Mouse (Mus musculus): ENCODE measurements around the gene Slit3. TPM values are rescaled to one million over a fixed set of nuclear protein-coding genes. Genes with fewer than 3 reads are reported as not detected.

Slit3 gene
- polyA plus RNA-seq, 1 experiment from 2014 or later: 4.8 TPM

DNA sequence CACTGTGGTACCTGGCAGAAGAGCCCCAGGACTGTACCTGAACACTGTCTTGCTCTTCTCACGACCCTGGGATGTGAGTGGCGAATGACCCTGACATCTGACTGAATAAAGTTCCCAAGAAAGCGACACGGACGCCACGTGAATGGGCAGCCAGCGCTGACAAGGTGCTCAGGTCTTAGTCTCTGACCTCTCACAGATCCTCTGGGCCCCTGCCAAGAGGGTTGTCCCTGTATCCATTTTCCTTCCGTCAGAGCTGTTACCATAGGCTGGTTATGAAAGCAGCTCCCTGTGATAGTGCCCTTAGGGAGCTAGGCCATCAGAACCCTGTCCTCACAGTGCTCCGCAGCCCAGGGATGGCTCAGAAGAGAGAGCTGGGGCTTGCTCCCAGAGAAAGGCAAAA lies 149.4 kb downstream of the Slit3 start:
- H3K9ac ChIP-seq (ENCODE audit: low read depth, low read length): no peak overlapping the region
- no peaks in the 10 kb centered on the region for H3K36me3 ChIP-seq (ENCODE audit: control insufficient read depth, insufficient read depth)
- no peaks in the 10 kb centered on the region for H3K27me3 ChIP-seq (replicated peaks; ENCODE audit: control insufficient read depth, insufficient read depth, low read length)
- no peak overlapping the region for H3K27ac ChIP-seq (ENCODE audit: low read depth, low read length)
- WGBS: 91% methylated on average over 9 of the region's 9 CpGs
- no peak for ATAC-seq
- no peak overlapping the region for H3K4me2 ChIP-seq (replicated peaks; ENCODE audit: low read depth)
- no peak overlapping the region for H3K4me3 ChIP-seq (ENCODE audit: low read depth, low read length)
- no peaks in the 10 kb centered on the region for H3K4me1 ChIP-seq (replicated peaks; ENCODE audit: control insufficient read depth, insufficient read depth, low read length)
- no peaks in the 10 kb centered on the region for H3K9me3 ChIP-seq (ENCODE audit: control insufficient read depth)
- no peak for TF ChIP-seq CTCF (IDR thresholded peaks at IDR 0.05; ENCODE audit: low read depth)

- no peak overlapping the region for H3K9ac ChIP-seq (ENCODE audit: low read depth, low read length)
- no peak for ATAC-seq
- H3K27ac ChIP-seq (ENCODE audit: low read depth, low read length): no peak overlapping the region
- no peaks in the 10 kb centered on the region for H3K27me3 ChIP-seq (replicated peaks; ENCODE audit: control insufficient read depth, insufficient read depth, low read length)
- WGBS: 56% methylated on average over 10 of the region's 10 CpGs
- TF ChIP-seq CTCF (IDR thresholded peaks at IDR 0.05; ENCODE audit: low read depth): no peak
- H3K36me3 ChIP-seq (ENCODE audit: control insufficient read depth, insufficient read depth): no peaks in the 10 kb centered on the region
- H3K4me2 ChIP-seq (replicated peaks; ENCODE audit: low read depth): no peak overlapping the region
- no peaks in the 10 kb centered on the region for H3K4me1 ChIP-seq (replicated peaks; ENCODE audit: control insufficient read depth, insufficient read depth, low read length)
- no peak overlapping the region for H3K4me3 ChIP-seq (ENCODE audit: low read depth, low read length)
- no peaks in the 10 kb centered on the region for H3K9me3 ChIP-seq (ENCODE audit: control insufficient read depth)
These were observed 152.4 kb downstream of the Slit3 start for GRCm38 (mm10) chr11:35273416-35273815.

- Histone ChIP-seq H3K4me2 (replicated peaks; ENCODE audit: low read depth) (no peak overlapping the region), H3K4me1 (replicated peaks; ENCODE audit: control insufficient read depth, insufficient read depth, low read length) (no peaks in the 10 kb centered on the region), H3K9ac (ENCODE audit: low read depth, low read length) (no peak overlapping the region), H3K27ac (ENCODE audit: low read depth, low read length) (no peak overlapping the region), H3K9me3 (ENCODE audit: control insufficient read depth) (no peaks in the 10 kb centered on the region), H3K4me3 (ENCODE audit: low read depth, low read length) (no peak overlapping the region), H3K27me3 (replicated peaks; ENCODE audit: control insufficient read depth, insufficient read depth, low read length) (no peaks in the 10 kb centered on the region), H3K36me3 (ENCODE audit: control insufficient read depth, insufficient read depth) (no peaks in the 10 kb centered on the region)
- no peak for ATAC-seq
- 86% methylated on average over 3 of the region's 3 CpGs for WGBS
- no peak for TF ChIP-seq CTCF (IDR thresholded peaks at IDR 0.05; ENCODE audit: low read depth)
These were observed 153.0 kb downstream of the Slit3 start for GRCm38 (mm10) chr11:35274036-35274435.

- Histone ChIP-seq H3K9me3 (ENCODE audit: control insufficient read depth) (no peaks in the 10 kb centered on the region), H3K4me3 (ENCODE audit: low read depth, low read length) (no peak overlapping the region), H3K27ac (ENCODE audit: low read depth, low read length) (no peak overlapping the region), H3K4me1 (replicated peaks; ENCODE audit: control insufficient read depth, insufficient read depth, low read length) (no peaks in the 10 kb centered on the region), H3K27me3 (replicated peaks; ENCODE audit: control insufficient read depth, insufficient read depth, low read length) (no peaks in the 10 kb centered on the region), H3K4me2 (replicated peaks; ENCODE audit: low read depth) (no peak overlapping the region), H3K9ac (ENCODE audit: low read depth, low read length) (no peak overlapping the region), H3K36me3 (ENCODE audit: control insufficient read depth, insufficient read depth) (no peaks in the 10 kb centered on the region)
- WGBS: 86% methylated on average over 7 of the region's 7 CpGs
- ATAC-seq: no peak
- TF ChIP-seq CTCF (IDR thresholded peaks at IDR 0.05; ENCODE audit: low read depth): no peak
These were observed 154.3 kb downstream of the Slit3 start for GRCm38 (mm10) chr11:35275300-35275699.

DNA sequence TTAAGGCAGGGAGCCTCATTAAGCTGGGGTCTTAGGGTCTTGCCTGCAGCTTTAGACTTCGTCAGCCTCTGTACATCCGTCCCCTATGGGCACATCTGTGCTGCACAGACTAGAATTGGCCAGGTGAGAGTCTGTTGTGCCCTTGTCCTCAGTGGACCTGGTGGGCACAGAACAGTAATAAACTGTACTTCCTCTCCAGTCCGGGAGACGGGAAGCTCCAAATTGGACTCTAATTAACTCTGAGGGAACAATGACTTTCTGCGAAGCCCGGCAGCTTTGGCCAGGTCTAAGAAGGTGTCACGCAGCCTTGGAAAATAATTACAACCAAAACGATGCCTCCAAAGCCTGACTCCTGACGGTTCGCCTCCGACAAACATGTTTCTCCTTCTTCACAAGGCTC lies 155.0 kb downstream of the Slit3 start:
- ATAC-seq: no peak
- no peak overlapping the region for H3K9ac ChIP-seq (ENCODE audit: low read depth, low read length)
- no peaks in the 10 kb centered on the region for H3K36me3 ChIP-seq (ENCODE audit: control insufficient read depth, insufficient read depth)
- H3K27ac ChIP-seq (ENCODE audit: low read depth, low read length): no peak overlapping the region
- H3K9me3 ChIP-seq (ENCODE audit: control insufficient read depth): no peaks in the 10 kb centered on the region
- no peak overlapping the region for H3K4me3 ChIP-seq (ENCODE audit: low read depth, low read length)
- H3K4me1 ChIP-seq (replicated peaks; ENCODE audit: control insufficient read depth, insufficient read depth, low read length): no peaks in the 10 kb centered on the region
- no peaks in the 10 kb centered on the region for H3K27me3 ChIP-seq (replicated peaks; ENCODE audit: control insufficient read depth, insufficient read depth, low read length)
- 83% methylated on average over 11 of the region's 11 CpGs for WGBS
- no peak overlapping the region for H3K4me2 ChIP-seq (replicated peaks; ENCODE audit: low read depth)
- no peak for TF ChIP-seq CTCF (IDR thresholded peaks at IDR 0.05; ENCODE audit: low read depth)

DNA sequence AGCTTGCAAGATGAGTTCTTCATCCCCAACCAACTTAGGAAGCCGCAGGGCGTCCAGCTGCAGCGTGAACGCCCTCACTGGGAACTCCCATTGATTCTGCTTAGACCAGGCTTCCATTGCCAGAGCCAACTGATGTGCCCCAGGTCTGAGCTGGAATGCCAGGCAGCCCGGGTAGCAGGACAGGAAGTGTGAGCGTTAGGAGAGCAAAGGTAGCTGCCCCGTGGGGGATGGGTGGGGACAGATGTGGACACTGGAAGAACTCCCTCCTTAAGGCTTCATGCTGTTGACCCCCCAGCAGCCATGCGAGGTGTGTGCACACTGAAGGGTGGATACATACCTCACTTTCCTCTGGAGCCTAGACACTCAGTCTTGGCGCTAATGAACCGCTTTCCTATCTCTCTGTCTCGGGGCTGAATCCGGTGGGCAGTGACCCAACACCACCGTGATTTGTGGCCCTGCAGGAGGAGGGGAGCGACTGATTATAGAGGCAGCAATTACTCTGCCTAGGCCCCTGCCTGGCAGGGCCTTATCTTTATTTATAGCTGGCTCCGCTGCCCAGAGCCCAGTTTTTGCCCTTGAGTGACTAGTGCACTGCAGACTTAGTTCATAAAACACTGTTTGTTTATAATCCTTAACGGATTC lies 157.2 kb downstream of the Slit3 start:
- Histone ChIP-seq H3K36me3 (ENCODE audit: control insufficient read depth, insufficient read depth) (no peaks in the 10 kb centered on the region), H3K27me3 (replicated peaks; ENCODE audit: control insufficient read depth, insufficient read depth, low read length) (no peaks in the 10 kb centered on the region), H3K4me1 (replicated peaks; ENCODE audit: control insufficient read depth, insufficient read depth, low read length) (no peaks in the 10 kb centered on the region), H3K9me3 (ENCODE audit: control insufficient read depth) (no peaks in the 10 kb centered on the region), H3K4me2 (replicated peaks; ENCODE audit: low read depth) (no peak overlapping the region), H3K4me3 (ENCODE audit: low read depth, low read length) (no peak overlapping the region), H3K9ac (ENCODE audit: low read depth, low read length) (no peak overlapping the region), H3K27ac (ENCODE audit: low read depth, low read length) (no peak overlapping the region)
- 39% methylated on average over 16 of the region's 16 CpGs for WGBS
- no peak for ATAC-seq
- TF ChIP-seq CTCF (IDR thresholded peaks at IDR 0.05; ENCODE audit: low read depth): no peak

DNA sequence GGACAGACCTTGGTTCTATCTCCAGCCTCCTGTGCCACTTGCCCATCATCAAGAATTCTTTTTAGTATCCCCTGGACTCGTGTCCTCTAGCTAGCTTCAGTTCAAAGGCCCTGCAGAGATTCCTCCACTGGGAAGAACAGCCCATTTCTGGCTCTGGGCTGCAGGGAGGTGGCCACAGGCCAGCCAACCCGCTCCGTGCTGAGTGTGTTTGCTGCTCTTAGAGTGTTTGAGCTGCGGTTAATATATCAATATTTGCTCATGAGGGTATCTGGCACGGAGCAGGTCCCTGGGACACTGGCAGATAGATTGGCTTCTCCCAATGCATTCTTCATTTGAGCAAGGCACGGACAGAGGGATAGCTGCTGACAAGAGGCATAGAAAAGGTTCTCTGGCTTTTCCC lies 159.8 kb downstream of the Slit3 start:
- H3K4me1 ChIP-seq (replicated peaks; ENCODE audit: control insufficient read depth, insufficient read depth, low read length): no peaks in the 10 kb centered on the region

More for the DNA sequence above, 159.8 kb downstream of the Slit3 start:
- Histone ChIP-seq H3K9ac (ENCODE audit: low read depth, low read length) (no peak overlapping the region), H3K4me3 (ENCODE audit: low read depth, low read length) (no peak overlapping the region), H3K27ac (ENCODE audit: low read depth, low read length) (no peak overlapping the region), H3K9me3 (ENCODE audit: control insufficient read depth) (no peaks in the 10 kb centered on the region), H3K27me3 (replicated peaks; ENCODE audit: control insufficient read depth, insufficient read depth, low read length) (no peaks in the 10 kb centered on the region), H3K36me3 (ENCODE audit: control insufficient read depth, insufficient read depth) (no peaks in the 10 kb centered on the region), H3K4me2 (replicated peaks; ENCODE audit: low read depth) (no peak overlapping the region)
- no peak for ATAC-seq
- TF ChIP-seq CTCF (IDR thresholded peaks at IDR 0.05; ENCODE audit: low read depth): no peak
- 25% methylated on average over 6 of the region's 6 CpGs for WGBS

All from intestine, postnatal 0 days (tissue).